Mouse (Mus musculus): Measurements from ENCODE around the gene Scgb1b3. TPM values are rescaled to one million over a fixed set of nuclear protein-coding genes. Genes with fewer than 3 reads are reported as not detected.

Gene Scgb1b3
- not detected for polyA plus RNA-seq (2014; fragmentation: Illumina TruSeq; extraction: RNeasy Lipid Tissue Mini Kit (QIAGEN cat#74804); ENCODE audit: low read depth, low replicate concordance)

GRCm38 (mm10) chr7:31375292-31375691 is at the start of gene Scgb1b3:
Scgb1b3 (plus strand) TSS chr7:31375592.

GRCm38 (mm10) chr7:31362022-31362560 is 13.3 kb upstream of the Scgb1b3 start, which contains the start of gene Scgb2b3:
Scgb2b3 (minus strand) TSS chr7:31362072.

Other genes starting within 250 kb of the Scgb1b3 start
- gene Scn1b, start 248.6 kb upstream of the Scgb1b3 start, polyA plus RNA-seq (2014; fragmentation: Illumina TruSeq; extraction: RNeasy Lipid Tissue Mini Kit (QIAGEN cat#74804); ENCODE audit: low read depth, low replicate concordance), result 16.1 TPM
- gene Gramd1a, start 219.7 kb upstream of the Scgb1b3 start, polyA plus RNA-seq (2014; fragmentation: Illumina TruSeq; extraction: RNeasy Lipid Tissue Mini Kit (QIAGEN cat#74804); ENCODE audit: low read depth, low replicate concordance), result 43.0 TPM
- gene Scgb2b2, start 85.1 kb upstream of the Scgb1b3 start, polyA plus RNA-seq (2014; fragmentation: Illumina TruSeq; extraction: RNeasy Lipid Tissue Mini Kit (QIAGEN cat#74804); ENCODE audit: low read depth, low replicate concordance), result not detected
- not detected for gene Scgb1b2, start 83.8 kb upstream of the Scgb1b3 start, polyA plus RNA-seq (2014; fragmentation: Illumina TruSeq; extraction: RNeasy Lipid Tissue Mini Kit (QIAGEN cat#74804); ENCODE audit: low read depth, low replicate concordance)
- not detected for gene Scgb2b3, start 13.5 kb upstream of the Scgb1b3 start, polyA plus RNA-seq (2014; fragmentation: Illumina TruSeq; extraction: RNeasy Lipid Tissue Mini Kit (QIAGEN cat#74804); ENCODE audit: low read depth, low replicate concordance)